In genomic region chr6:70695596-70695995, GRCm38 (mm10) we compare ENCODE assay signal across 15 mouse cellular contexts.
"Had no signal": no experiment of that assay in that cellular context is flagged by ENCODE, and none has a peak within 500 bp of the region (broad histone marks: within the 10 kb centered on the region; RNA-seq: fewer than 3 reads in every experiment).

No protein-coding gene starts in this region.

- DNase-seq: retina, postnatal 1 day; right cerebral cortex, adult 18-20 months; right cerebral cortex, postnatal 14 days; right cerebral cortex, postnatal 25 days; right cerebral cortex, postnatal 4 days; spleen, adult 18-20 months; thymus, adult 18-20 months; thymus, adult 2 months; thymus, postnatal 14 days; thymus, postnatal 25 days; thymus, postnatal 36 days; thymus, postnatal 4 days had no signal

- H3K4me2 ChIP-seq: neural tube, embryonic 15.5 days; stomach, embryonic 15.5 days had no signal

- H3K27ac ChIP-seq: neural tube, embryonic 15.5 days; stomach, embryonic 15.5 days; stomach, postnatal 0 days had no signal

- H3K4me1 ChIP-seq: neural tube, embryonic 15.5 days; stomach, embryonic 15.5 days had no signal

- H3K27me3 ChIP-seq: neural tube, embryonic 15.5 days; stomach, embryonic 15.5 days had no signal

- H3K36me3 ChIP-seq: neural tube, embryonic 15.5 days; stomach, embryonic 15.5 days had no signal

- H3K4me3 ChIP-seq: neural tube, embryonic 15.5 days; stomach, embryonic 15.5 days had no signal

- H3K9ac ChIP-seq: neural tube, embryonic 15.5 days; stomach, embryonic 15.5 days had no signal

- H3K9me3 ChIP-seq: neural tube, embryonic 15.5 days; stomach, embryonic 15.5 days had no signal
